Mouse (Mus musculus): Measurements from ENCODE around the gene Poc1b.

GRCm38 (mm10) chr10:99196556-99196955, 89.7 kb downstream of the Poc1b start:
- TF ChIP-seq CTCF (IDR thresholded peaks at IDR 0.05; ENCODE audit: low read depth, low read length) (no peak), GATA1 (IDR thresholded peaks at IDR 0.05; ENCODE audit: borderline replicate concordance, low read length) (no peak), TAL1 (conservative IDR thresholded peaks at IDR 0.05; ENCODE audit: low read depth, low read length) (no peak)

Measured in G1E (cell line).